Mouse (Mus musculus) kidney, adult 11 months (tissue): ENCODE measurements around the gene Npepps.
"Not testable (repeated sequence)": the region's sequence is repeated elsewhere in the genome, so short reads cannot be mapped to it uniquely, and the experiment has no call there.

ENCODE experiments used
- DNase-seq: peaks from one replicate; pipeline ENCODE4 v3.0.0; 2022

The Npepps gene

DNA sequence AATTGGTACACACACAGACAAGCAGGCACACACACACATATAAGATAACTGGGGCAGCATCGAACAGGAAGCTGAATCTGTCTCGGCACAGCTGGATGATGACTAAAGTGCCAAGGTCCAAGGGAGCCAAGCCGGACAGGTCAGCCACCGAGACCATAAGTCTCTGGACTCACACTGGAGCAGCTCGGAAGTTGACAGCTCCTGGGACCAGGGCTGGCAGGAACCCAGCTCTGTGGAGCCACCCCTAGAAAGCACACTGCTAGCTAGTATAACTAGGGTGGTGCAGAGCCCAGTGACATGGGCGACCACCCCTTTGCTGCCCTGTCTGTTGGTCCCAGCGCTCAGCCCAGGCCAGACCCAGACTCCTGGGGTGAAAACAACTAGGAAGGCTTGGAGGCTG is 51.5 kb downstream of the Npepps start:
- no peak for DNase-seq

DNA sequence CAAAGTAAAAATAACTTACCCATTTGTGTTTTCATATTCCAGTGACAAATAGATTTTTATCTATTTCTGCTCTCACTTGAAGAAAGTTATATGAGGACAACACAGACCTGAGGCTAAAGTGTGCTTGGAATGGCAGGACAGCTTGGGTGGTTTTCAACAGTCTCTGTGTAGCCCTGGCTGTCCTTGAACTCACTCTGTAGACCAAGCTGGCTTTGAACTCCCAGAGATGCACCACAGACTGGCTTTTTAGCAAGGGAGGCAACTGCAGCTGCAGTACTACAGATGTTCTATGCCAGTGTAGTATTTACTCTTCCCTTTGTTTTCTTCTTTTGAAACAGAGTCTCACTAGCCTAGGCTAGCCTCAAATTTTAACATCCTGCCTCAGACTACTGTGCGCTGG is 54.3 kb downstream of the Npepps start:
- DNase-seq = no peak

DNA sequence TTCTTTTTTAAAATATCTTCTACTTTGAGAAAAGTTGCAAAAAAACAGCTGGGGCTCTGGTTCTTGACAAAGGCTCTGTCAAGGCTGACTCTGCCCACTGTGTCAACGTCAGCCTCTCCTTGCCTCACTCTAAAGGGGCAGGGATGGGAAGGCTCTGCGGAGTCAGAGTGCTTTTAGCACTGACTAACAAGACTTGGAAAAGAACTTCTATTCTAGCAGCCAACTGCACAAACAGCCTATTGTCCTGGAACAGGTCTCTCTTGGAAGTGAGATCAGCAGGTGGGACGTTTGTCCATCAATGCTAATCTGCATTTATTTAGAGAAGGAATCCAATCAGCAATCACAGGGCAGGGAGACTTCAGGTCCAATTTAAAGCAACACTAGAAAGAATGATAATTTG is 57.0 kb downstream of the Npepps start:
- no peak for DNase-seq

DNA sequence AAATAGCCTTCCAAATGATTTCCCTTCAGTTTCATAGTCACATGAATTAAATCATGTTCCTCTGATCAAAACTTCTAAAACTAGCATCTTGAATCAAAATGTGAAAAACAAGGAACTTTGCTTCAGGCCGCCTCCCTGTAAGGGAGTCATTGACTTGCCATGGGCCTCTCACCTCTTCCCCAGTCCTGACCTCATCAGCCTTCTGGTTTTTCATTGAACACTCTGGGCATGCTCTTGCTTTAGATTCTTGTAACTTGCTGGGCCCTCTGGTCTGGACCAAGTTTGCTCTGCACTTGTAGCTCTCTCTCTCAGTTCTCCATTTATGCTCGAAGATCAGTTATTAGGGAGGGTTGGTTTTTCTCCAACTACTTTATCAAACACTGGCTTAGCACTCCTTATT is 58.8 kb downstream of the Npepps start:
- no peak for DNase-seq

DNA sequence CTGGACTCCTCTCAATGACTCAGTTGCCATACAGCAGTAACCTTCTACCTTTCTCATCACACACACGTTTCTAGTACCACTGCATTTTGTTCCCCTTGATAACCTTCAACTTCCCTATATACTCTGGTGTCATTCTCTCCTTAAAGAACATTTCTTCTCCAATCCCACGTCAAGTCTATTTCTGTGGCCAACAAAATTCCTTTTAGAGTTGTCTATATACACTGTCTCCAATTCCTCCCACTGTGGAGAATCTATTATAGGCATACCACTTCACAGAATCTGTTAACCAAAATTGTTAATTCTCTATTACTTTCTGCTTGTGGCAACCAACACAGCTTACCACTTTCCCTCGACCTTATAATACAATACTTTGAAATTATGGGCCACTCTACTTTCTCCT is 60.2 kb downstream of the Npepps start:
- DNase-seq = no peak

DNA sequence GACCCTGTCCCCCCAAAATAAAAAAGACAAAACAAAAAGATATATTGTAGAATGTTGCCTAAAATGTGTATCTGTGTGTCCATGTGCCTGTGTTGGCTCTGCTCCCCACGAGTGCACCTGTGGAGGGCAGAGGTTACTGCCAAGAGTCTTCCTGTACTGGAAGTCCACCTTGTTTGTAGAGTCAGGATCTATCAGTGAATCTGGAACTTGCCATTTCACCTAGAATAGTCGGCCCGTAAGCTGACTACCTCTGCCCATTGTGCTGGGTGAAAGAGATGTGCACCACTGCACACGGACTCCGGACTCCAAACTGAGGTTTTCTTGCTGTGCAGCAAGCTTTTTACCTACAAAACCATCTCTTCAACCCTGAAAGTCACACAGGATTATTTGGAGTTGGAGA is 66.0 kb downstream of the Npepps start:
- peak; percentile 33 for DNase-seq

DNA sequence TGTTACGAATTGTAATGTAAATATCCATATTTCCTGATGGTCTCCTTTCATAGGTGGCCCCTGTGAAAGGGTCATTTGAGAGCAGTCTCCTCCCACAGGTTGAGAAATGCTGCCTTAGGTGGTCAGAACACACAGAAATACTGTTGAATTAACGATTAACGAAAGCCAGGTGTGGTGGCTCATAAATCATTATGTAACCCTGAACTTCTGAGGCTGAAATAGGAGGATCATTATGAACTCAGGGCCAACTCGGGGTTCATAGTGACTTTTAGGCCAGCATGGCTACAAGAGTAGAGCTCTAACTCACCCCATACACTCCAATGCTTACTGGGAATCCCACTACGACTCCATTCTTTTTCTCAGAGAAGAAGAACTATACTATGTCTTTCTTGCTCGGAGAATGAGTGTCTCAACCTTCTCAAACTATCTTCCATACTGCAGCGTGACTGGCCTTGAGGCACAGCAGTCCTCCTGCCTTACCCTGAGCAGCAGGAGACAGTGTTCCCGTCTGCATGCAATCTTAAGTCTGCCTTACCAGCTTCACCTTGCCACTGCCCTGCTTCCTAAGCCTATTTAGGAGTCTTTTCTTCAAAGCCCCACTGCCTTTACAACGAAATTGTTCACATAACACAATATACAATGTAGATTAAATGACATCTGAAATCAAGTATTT is 69.6 kb downstream of the Npepps start:
- DNase-seq = peak; percentile 57

DNA sequence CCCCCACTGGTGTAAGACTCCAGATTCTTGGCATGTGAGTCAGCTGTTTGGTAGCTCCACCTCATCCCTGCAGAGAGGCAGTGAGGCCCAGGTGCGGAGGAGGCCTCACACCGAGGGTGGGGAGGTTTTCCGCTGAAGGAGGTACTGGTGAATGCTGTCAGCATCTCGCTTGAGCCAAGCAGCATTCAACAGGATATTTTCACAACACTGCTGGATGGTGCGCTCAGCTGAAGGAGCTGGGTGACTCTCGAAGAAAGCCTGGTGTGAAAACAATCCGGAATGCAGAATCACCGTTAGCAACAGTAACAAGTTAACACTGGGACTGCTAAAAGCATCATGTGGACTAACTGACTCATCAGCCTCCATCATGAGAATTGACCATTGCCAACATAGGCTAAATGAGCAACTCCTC is 73.4 kb downstream of the Npepps start:
- DNase-seq = no peak

DNA sequence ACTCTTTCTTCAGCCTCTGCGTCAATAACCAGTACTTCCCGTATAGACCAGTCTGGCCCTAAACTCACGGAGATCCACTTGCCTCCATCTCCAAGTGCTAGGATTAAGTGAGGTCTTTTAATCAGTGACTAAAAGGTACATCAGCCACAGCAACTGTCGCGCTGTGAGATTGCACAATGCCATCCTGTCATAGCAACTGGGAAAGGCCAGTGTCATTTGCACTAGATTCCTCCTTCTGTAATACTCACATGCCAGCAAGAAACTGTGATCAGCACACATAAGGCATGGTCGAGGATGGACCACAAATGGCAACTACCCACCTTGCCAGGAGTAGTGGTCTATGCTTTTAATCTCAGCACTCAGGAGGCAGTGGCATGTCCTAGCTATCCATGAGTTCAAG is 80.9 kb downstream of the Npepps start:
- no peak for DNase-seq

DNA sequence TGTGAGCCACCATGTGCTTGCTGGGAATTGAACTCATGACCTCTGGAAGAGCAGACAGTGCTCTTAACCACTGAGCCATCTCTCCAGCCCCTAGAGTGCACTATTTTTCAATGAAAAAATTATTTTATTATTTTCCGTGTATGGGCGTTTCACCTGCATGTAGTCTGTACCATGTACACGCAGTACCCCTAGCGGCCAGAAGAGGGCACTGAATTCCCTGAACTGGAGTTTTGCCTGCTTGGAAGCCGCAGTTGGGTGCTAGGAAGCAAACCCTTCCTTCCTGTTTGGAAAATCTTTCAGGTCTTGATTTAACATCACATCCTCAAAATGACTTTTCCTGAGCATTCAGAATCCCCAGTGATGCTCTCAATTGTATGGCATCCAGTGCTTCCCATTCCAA is 81.8 kb downstream of the Npepps start:
- DNase-seq = peak; percentile 40

DNA sequence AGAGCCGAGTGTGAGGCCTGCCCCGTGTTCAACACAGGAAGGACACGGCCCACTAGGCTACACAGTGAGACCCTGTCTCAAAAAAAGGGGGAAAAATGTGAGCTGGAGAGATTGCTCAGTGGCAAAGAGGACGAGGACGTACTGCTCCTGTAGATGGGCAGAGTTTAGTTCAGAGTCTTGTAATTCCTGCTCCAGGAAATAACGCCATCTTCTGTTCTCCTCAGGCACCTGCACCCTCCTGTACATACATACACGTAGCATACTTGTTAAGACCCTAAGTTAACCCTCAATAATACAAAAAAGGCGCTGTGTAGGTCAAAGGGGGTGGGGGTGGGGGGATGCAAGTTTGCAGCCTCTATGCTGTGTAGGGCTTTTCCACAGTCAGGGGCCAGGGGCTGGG is 83.4 kb downstream of the Npepps start:
- DNase-seq = no peak

DNA sequence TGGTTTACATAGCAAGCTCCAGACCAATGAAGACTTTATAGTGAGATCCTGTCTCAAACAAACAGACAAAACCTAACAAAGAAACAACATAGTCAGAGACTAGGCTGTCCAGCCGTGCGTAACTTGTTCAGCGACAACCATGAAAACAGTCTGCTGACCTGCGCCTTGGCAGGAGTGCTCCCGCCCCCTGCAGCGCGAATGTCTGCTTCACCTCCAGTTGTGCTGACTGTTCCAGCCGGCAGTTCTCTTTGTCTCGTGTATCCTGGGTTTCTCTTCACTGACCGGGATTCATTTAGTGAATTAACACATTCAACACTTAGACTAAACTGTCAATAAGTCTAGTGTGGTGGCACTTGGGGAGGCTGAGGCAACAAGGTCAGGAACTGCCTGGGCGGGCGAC is 83.9 kb downstream of the Npepps start:
- no peak for DNase-seq

DNA sequence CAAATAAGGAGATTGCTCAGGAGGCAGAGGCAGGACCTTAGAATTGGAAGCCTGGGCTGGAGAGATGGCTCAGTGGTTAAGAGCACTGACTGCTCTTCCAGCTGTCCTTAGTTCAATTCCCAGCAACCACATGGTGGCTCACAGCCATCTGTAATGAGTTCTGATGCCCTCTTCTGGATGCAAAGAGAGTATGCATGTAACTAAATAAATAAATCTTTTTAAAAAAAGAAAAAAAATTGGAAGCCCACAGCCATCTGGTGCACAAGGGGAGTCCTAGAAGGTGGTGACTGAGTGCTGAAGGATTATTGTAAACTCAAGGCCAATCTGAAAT is 87.9 kb downstream of the Npepps start:
- no peak for DNase-seq

DNA sequence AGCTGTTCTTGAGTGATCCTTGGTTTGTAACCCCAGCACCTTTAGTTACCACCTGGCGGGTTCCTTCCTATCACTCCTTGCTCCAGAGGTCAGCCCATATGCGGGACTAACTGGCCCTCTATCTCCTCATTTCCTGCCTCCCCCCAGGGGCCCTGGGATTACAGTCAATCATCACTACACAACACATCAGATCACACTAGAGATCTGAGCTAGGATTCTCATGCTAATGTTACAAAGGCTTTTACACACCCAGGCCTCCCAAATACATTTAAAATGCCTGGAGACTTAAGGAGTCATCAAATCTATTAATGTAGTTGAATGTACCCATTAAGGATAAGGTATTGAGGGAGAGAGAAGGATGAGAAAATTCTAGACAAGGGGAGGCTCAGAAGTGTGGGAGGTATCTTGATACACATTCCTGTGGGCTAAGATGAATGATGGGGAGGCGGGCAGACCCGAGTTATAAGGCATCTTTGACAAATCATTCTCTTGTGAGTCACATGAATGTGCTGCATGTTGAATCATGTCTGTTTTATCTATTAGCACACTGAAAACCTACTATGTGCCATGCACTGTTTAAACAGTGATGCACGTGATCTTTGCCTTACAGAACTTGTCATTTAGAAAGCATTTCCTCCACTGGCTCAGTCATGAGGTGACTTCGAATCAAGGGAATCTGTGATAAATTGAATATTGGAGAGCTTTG is 88.4 kb downstream of the Npepps start:
- DNase-seq = no peak

DNA sequence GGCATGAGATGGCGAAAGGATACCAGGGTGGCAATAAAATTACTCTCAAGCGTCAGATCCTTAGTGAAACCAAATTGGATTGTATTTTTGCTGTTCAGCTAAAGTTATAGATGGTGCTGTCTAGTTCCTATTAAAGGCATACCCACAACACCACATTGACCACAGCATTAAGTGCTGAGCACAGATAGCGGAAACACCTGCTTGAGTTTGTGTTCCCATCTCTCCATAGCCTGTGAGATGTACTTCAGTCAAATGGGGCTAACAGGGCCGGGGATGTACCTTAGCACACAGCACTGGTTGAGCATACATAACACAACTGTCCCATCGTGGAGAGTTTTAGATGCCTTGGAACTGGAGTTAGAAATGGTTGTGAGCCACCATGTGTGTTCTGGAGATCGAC is 89.4 kb downstream of the Npepps start:
- no peak for DNase-seq

DNA sequence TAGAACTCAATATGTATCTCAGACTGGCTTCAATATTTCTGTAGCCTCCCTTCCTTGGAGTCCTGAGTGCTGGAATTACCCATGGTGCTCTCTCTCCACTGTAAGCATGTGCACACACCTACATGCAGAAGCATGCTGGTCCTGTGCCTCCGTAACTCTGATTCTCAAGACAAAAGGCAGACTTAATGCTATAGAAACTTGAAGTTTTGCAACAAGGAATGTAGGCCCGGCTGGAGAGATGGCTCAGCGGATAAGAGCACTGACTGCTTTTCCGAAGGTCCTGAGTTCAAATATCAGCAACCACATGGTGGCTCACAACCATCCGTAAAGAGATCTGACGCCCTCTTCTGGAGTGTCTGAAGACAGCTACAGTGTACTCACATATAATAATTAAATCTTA is 90.8 kb downstream of the Npepps start:
- not testable (repeated sequence) for DNase-seq

DNA sequence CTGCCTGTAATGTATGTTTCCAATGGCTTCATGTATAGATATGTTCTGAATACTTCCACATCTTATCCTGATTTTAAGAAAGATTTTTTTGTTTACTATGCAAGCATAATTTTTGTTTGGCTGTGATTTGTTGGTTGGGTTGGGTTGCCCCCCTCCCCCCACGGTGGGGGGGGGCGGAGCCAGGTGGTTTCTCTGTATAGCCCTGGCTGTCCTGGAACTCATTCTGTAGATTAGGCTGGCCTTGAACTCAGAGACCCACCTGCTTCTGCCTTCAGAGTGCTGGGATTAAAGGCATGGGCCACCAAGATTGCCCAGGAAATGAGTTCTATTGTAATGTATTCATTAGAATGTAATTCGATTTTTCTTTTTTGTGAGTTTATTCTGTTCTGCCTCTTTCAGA is 91.2 kb downstream of the Npepps start:
- no peak for DNase-seq

DNA sequence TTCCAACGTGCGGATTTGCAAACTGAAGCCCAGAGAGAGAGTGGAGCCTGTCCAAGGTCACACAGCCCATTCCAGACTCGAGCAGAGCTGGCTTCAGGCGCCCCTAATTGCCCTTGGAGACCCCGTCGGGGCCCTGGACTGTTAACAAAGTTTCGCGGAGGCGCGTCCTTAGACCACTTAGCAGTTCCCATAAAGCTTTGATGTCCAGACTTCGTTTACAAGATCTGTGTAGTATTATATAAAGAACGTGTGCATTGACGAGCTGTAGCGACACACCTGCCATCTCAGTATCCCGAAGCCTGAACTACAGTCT is 91.8 kb downstream of the Npepps start:
- no peak for DNase-seq

DNA sequence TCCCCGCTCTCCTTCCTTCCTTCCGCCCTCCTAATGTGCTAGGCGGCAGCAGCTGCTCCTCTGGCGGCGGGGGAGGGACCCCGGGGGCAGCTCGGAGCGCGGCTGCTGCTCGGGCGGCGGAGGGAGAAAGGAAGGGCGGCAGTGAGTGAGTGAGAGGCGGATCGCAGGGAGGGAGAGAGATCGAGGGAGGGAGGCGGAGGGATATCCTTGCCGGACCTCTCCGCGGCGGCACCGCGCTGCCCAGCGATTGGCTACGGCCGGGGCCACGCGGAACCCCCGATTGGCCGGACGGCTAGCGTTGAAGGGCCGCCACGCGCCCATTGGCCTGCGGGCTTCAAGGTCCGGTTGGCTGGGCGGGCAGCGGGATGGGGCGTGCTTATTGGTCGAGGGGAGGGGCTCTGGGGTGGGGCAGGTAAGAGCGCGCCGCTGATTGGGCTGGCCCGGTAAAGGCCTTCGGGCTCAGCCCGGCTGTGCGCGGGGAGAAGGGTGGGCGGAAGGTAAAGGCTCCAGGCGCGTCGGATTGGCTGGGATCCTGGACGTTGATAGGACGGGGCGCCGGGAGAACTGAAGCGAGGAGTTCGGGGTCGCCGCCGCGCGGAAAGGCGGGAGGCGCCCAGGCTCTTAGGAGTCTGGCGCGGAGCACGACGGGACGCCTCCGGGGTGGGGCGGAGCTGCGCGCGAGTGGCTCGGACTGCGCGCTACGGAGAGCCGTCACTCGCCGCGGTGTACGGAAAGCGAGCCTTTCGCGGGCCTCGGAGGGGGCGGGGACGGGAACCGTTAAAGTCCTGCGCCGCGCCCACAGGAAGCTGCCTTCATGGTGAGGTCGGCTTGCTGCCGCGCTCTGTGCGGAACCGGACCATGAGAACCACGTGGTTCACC is 92.4 kb downstream of the Npepps start, which contains the start of gene Kpnb1:
TSS of gene Kpnb1 (minus strand) at position 118 of the 879 bp plus-strand sequence.
- DNase-seq = peak; percentile 99

DNA sequence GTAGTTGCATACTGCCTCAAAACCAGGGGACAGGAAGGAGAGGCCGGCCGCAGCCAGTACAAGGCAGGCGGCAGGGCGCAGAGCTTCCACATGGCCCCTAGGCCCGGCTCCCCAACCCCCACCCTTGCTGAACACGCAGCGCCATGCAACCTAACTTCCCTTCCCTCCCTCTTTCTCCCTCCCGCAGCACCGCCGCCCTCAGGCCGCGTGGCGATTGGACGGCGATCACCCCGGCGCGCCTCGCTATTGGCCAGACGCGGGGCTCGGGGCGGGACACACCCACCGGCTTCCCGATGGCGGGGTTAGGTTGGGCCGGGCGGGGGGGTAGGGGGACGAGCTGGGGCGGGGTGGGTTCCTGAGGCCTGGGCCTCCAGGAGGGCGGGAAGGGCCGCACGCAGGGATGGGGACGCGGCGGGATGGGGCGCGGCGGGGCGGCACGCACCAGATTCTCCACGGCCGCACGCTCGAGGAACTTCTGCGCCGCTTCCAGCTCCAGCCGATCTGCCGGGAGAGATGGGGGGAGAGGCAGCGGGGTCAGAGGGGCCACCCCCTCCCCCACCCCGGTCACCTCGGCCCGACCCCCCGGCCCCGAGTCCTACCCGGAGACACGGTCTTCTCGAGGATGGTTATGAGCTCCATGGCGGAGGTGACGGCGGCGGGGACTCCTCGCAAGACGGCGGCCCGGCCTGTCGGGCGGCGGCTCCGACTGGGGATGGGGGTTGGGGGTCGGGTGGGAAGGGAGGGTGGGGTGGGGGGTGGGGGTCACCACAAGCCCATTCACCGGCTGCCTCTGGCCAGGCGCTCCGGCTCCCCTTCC is 93.3 kb downstream of the Npepps start:
- peak; percentile 96 for DNase-seq

DNA sequence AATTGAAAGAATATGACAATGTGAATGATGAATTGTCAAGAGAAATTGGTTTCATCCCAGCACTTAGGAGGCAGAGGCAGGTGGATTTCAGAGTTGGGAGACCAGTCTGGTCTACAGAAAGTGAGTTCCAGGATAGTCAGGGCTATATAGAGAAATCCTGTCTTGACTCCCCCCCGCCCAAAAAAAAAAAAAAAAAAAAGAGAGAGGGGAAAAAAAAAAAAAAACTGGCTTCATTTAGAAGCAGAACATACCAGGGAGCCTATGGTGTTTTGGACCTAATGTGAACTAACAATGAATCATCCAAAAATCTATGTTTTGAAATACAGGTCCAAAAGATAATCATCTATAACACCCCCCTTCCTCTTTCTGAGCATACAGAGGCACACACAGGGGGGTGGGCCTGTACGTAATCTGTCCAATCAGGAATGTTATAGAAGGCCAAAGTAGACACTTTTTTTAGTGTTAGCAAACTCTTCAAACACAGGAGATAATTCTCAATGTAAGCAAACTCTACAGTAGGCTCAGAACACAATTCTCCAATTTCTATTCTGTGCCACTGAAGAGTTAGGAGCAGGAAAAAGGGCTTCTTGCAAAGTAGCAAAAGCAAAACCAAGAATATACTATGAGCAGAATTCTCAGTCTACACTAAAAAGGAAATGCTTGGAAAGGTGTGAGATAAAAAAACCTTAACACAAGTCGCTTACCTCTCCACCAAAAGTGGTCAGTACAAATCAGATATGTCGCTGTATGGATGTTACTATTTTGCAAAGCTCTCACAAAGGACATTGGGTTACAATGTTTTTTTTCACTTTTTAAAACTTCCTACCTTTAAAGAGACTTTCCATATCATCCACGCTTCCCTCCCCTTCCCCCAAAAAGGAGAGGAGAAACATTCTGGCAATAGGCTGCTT is 94.5 kb downstream of the Npepps start:
- DNase-seq = no peak

DNA sequence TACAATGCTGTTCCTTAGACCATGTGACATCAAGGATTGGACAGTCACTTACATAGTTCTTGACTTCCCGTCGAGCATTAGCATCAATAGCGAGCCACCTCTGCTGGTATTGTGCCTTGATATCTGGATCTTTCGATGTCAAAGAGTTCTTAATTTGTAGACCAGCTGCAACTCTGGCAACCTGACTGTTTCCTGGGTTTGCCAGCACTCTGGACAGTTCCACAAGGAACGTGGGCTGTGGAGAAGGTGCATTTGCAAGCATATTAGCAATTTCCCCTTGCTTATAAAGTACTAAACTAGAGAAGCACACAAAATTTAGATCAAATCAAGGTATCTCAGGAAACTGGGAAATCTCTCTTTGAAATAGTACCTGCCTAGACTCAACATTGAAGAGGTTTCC is 95.6 kb downstream of the Npepps start:
- no peak for DNase-seq
